Mouse (Mus musculus): ENCODE data around the gene Flot1. TPM values are rescaled to one million over a fixed set of nuclear protein-coding genes. Genes with fewer than 3 reads are reported as not detected.

The Flot1 gene
- total RNA-seq, 2 experiments from 2014 or later, result 54.6 to 70.8 TPM

DNA sequence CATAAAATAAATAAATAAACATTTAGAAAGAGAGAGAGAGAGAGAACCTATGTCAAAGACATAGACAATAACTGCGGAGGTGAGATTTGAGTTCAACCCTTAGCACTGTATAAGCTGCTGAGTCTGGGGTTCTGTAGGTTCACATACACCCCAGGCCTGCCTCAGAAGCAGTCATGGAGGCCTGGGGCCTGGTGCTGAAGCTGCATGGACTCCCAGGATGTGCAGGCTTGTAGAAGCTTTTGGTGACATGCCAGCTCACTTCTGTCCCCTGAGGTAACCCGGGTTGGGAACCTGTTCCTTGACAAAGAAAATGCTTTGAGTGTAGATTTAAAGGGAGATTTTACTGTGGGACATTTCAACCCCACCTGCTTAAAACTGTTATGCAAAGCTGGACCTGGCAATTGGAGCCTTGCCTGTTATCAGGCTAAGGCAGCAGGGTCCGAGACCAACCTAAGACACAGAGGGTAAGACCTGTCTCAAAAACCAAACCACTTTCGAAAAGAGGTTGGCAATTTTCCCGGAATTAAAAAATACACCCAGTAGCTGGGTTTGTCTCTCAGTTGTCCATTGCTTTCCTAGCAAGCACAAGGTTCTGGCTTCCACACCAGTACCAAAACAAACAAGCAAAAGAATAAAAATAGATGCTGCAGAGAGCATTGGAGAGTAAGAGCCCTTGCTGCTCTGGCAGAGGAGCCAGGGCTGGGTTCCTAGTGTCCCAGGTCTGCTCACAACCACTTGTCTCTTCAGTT, 12.0 kb upstream of the Flot1 start:
- no peak for DNase-seq

DNA sequence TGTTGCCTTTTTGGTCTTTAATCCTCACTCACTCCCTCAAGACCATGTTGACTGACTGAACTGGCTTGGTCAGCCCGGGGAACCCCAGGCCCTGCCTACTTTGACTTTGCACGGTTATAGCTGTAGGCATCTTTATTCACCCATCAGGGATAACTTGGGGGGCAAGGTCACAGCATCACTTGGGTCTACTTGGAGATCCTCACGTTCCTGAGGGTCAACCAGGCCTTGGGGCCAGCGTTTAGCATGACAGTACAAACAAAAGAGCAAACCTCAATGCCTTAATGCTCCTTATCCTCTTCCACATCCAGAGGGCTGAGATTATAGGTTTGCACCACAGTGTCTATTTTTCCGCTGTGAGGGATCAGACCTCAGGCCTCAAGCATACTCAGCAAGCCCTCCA, 10.7 kb upstream of the Flot1 start:
- DNase-seq, result no peak

DNA sequence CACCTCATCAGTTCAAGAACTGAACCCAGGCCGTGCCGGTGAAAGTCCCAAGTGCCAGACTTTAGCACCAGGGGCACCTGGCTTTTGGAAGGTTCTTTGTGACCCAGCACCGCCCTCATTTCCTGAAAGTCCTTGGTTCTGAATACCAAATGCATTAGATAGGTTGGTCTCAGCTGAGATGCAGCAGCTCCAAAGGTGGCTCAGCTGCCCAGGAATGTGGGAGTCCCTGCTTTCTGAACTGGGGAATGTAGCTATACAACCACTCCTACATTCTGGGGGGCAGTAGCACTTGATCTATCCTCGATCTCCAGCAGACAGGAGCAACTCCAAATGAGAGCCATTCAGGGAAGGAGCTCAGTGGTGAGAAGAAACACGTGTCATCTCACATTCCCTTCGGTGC, 10.3 kb upstream of the Flot1 start:
- DNase-seq, result no peak

DNA sequence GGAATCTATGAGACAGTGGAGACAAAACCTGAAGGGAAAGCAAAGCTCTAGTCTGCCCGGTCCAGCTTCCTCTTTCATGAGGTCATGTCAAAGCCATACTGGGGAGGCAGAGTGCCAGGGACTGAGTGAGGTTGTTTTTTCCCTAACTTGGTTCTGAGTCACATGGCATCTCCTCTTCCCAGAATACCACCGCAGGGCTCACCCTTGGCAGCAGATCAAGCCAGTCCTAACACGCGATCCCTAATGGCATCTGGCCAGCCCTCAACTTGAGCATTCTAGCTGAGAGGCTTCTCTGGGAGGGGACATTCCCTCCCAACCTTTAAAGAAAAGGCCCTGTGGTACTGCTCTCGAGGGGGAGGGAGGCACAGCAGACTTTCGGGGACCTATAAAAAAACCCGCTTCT, 9.8 kb upstream of the Flot1 start:
- DNase-seq, result peak; percentile 93

DNA sequence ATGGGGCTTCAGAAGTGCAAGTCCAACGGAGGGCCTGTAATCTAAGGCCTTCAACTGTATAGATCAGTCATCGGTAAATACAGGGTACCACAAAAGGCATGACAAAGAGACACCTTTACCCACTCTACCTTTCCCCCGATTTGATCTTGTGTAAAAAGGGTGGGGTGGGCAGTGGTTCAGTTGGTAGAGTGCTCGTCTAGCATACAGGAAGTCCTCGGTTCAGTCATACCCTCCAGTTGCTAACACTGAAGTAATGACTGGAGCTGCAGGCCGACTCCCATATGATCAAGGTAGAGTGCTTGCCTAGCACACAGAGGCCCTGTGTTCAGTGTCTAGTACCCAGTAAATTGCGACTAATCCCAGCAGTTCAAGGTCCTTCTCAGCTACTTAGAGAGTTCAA, 9.4 kb upstream of the Flot1 start:
- DNase-seq, result no peak

DNA sequence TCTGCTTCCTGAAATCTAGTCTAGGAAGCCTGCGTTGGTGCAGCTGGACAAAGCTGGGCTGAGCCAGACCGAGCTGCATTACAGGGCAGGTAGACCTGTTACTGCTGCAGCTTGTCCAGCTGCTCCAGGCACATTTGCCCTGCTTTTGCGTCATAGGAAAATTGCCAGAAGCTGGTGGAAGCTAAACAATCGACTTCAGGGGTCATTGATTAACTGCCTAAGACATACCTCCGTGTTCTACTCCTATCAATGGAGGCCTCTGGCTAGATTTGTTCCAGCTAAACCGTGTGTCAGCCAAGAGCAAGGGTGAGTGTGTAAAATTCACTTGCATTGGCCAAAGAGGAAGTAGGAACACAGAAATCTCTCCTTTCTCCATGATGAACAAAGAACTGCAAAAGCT, 8.4 kb upstream of the Flot1 start:
- DNase-seq, result no peak

DNA sequence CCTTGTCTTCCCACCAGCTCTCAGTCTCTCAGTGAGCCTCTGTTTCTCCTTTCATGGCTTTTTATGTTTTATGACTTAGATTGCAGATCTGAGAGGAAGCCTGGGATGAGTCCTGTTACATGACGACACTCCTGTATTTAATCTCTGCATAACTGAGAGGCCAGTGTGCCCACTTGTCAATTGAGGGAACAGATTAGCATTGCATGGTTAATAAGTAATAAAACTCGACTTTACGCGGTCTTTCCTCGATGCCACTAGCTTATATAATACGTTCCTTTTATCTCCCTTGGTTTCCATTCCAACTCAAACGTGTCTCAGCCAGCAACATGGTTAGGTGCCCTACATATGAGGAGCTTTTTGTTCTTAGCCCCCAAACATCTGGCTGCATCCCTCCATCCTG, 7.2 kb upstream of the Flot1 start:
- no peak for DNase-seq

DNA sequence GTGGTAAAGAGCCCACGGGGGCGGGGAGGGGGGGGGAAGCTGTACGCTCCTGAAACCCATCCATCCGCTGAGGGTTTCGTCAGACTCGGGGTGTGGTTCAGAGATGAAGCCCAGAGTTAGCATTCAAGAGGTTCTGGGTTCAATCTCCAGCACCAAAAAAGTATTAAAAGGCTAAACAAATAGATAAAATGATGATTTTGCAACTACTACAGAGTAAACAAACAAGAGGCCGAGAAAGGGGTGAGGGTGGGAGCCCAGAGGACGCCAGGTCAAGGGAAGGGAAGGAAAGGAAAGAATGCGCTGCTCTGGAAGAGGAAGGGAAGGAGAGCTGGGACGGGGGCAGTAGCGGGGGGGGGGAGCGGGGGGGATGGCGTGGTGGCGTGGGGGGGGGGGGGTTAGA, 6.3 kb upstream of the Flot1 start:
- DNase-seq, result no peak

DNA sequence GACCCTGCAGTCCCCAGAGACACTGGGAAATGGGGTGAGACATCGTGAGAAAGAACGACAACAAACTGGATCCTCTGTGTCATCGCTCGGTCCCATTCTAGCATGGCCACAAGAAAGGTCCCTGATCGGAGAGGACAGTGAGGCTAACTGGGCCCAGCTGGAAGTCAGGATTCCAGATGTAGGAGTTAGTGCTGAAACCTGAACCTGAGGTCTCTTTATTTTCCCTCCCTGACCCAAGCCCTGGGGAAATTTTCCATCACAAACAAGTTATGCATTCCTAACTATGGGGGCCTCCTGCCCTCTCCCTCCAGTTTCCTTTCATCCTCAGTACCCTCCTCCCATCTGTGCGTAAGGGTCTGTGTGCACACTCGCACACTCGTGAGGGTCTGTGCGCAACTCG, 5.8 kb upstream of the Flot1 start:
- DNase-seq, result no peak

DNA sequence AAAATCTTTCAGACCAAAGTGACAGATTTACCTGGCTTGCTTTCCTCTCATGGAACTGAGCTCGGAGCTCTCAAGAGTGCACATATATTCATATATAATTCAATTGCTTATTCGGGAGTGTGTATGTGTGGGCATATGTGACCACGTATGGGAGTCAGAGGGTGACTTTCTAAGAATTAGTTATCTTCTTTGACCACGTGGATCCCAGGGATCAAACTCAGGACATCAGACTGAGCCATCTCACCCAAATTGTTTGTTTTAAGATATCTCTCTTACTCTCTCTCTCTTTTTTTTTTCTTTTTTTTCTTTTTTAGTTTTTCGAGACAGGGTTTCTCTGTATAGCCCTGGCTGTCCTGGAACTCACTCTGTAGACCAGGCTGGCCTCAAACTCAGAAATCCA, 2.9 kb upstream of the Flot1 start:
- no peak for DNase-seq

DNA sequence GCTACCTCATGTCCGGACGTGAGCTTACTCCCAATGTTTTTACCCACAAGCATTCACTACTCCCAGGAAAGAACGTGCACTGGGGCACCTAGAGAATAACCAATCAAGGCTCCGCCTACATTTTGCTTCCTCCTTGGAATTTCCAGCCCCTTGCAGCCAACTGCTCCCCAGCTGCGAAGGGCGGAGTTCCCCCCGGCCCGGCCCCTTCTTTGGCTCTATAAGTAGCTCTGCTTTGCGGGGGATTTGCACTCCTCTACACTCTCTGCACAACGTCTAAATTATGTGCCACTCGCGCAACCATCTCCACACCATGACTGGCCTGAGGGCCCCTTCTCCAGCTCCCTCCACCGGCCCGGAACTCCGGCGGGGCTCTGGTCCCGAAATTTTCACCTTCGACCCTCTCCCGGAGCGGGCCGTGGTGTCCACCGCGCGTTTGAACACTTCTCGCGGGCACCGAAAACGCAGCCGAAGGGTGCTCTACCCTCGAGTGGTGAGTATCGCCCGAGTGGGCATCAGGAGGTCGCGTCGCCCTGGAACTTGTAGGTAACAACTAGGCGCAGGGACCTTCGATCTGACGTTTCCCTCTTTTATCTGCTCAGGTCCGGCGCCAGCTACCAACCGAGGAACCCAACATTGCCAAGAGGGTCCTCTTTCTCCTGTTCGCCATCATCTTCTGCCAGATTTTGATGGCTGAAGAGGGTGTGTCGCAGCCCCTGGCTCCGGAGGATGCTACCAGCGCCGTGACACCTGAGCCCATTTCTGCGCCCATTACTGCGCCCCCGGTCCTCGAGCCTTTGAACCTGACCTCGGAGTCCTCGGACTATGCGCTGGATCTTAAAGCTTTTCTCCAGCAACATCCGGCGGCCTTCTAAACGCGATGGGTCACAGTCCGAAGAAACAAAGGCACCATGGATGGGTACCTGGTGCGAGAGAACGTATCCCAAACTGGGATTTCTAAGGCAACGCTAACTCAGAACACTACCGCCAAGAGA, 1.3 kb upstream of the Flot1 start, which contains the start of gene Ier3:
TSS of gene Ier3 (plus strand) at position 246 of the 992 bp plus-strand sequence.
- peak; percentile 89 for DNase-seq

DNA sequence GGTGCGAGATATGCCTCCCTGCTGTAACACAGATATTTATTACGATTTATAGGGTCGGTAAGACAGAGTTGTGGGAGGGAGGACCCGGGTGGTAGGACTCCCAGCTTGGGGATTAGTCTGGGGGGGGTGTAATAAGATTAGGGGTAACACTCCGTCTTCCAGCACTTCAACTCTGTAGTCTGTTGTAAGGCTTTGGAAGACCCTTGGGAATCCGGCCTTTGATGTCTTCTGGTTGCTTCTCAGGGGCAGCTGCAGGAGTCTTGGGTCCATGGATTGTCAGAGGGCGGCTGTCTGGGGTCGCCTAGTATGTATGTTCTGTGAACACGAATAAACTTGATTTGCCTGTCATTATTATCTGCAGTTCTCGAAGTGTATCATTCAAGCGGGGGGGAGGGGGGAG, 466 bp upstream of the Flot1 start:
- DNase-seq, result no peak

DNA sequence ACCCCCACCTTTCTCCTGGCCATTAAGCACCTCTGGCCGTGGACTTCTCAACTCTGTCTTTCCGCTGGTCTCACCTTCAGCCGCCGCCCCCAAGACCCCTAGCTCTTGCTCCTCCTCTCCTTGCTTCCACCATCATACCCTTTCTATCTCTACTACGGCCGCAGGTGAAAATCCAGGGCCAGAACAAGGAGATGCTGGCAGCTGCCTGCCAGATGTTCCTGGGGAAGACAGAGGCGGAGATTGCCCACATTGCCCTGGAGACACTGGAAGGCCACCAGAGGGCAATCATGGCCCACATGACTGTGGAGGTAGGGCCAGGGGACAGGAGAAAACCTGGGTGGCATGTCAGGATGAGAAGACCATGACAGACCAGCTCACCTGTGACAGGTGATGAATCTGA, 1.4 kb downstream of the Flot1 start:
- no peak for DNase-seq

DNA sequence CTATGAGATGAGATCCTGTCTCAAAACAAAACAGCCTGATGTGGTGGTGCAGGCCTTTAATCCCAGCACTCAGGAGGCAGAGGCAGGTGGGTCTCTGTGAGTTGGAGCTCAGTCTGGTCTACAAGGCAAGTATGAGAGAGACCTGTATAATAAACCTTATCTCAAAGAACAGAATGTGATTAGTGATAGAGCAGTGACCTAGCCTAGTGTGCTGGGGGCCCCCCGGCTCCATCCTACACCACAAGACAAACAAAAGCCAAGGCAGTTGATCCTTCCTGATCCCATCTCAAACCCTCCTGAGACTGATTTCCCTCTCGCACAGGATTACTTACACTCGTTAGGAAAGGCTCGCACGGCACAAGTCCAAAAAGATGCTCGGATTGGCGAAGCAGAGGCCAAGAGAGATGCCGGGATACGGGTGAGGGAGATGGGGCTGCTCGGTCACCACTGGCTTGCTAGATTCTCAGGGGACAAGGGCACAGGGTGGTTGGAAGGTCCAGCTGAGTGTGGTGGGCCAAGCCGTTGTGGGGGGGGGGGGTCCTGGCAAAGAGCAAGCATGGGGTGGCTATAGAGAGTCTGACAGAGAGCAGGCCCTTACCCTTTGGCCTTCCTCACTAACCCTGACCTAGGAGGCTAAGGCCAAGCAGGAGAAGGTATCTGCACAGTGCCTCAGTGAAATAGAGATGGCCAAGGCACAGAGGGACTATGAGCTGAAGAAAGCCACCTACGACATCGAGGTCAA, 2.2 kb downstream of the Flot1 start:
- no peak for DNase-seq

DNA sequence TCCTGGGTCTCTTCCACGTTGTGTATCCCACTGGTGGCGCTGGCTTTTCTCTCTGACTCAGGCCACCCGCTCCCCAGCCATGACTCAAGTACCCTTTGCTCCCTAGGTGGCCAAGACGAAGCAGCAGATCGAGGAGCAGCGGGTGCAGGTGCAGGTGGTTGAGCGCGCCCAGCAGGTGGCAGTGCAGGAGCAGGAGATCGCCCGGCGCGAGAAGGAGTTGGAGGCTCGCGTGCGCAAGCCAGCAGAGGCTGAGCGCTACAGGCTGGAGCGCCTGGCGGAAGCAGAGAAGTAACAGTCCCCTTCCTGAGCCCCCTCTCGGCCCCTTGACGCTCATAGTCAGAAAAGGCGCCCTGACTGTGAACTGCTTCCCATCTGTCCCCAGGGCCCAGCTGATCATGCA, 6.7 kb downstream of the Flot1 start:
- DNase-seq, result peak; percentile 90

DNA sequence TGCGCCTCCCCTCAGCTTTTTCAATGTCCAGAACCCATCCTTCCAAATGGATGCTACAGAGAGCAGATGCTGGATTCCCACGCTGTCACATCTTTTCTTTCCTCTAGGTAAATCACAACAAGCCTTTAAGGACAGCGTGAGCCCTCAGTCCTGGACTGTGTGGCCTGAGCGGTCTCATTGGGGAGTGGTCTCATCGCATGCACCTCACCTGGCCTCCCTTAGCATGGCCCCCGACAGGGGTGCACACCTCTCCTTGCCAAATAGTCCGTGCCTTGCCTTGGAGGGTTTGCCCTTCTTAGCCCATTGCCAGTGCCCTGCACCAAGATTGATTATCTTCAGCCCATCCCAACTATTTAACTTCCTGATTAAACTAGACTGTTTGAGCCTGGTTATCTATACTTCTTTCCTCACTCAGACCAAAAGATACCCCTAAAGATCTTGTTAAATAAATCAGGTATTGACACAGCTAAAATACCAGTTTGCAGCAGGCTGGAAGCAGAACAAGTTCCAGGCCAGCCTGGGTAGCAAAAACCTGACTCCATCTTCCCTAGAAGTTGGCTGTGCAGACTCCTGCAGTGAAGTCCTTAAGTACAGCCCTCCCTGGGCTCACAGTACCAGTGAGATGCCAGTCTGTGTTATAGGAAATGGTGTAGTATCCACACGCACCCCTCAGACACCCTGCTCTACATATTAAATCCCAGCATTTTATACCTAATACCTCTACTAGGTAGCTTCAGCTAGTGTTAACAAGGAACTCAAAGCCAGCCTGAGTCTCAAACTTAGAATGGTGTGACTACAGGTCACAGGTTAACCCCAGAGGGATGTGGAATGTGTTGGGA, 9.6 kb downstream of the Flot1 start:
- no peak for DNase-seq

DNA sequence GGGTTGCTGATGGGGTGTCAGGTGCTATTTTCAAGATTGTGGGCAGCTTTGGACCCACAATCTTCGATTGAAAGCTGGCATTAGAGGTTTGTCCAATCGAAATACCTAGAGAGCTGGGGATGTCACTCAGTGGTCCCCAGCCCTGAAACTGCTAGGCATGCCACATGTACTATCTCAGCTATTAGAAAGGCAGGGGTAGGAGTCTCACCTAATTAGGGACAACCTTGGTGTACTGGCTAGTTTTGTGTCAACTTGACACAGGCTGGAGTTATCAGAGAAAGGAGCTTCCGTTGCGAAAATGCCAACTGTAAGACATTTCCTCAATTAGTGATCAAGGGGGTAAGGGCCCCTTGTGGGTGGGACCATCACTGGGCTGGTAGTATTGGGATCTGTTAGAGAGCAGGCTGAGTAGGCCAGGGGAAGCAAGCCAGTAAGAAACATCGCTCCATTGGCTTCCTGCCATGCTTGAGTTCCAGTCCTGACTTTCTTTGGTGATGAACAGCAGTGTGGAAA, 10.3 kb downstream of the Flot1 start:
- no peak for DNase-seq

DNA sequence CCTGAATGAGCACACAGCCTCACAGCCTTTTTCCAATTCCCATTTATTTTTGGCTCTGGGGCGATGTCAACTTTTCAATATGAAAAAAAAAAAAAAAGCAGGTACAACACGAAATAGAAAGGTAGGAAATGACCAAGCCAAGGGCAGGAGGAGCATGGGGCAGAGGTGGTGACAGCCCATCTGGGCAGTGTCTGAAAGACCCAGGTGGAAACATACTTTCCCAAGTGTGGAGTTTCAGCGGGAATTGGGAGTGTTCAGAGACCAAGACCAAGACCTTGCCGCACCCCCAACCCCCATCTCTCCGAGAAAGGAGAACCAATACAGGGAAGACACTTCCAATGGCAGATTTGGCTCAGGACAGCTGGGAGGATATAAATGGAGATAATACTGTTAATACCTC, 10.9 kb downstream of the Flot1 start:
- no peak for DNase-seq

DNA sequence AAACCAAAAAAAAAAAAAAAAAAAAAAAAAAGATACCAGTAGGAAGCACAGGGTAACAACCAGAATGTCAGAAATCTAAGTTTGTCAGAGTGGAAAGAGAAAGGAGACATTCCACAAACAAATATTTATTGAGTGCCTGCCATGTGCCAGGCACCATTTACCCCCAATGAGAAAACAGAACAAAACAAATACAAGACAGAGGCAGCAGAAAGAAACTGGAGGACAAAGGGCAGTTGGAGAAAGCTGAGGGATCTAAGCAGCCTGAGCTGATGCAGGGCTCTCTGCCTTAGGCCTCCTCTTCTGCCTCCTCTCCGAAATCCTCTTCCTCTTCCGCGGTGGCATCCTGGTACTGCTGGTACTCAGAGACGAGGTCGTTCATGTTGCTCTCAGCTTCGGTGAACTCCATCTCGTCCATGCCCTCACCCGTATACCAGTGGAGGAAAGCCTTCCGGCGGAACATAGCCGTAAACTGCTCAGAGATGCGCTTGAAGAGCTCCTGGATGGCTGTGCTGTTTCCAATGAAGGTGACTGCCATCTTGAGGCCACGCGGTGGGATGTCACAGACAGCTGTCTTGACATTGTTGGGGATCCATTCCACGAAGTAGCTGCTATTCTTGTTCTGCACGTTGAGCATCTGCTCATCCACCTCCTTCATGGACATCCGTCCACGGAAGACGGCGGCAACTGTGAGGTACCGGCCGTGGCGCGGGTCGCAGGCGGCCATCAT, 11.8 kb downstream of the Flot1 start:
- DNase-seq, result no peak

DNA sequence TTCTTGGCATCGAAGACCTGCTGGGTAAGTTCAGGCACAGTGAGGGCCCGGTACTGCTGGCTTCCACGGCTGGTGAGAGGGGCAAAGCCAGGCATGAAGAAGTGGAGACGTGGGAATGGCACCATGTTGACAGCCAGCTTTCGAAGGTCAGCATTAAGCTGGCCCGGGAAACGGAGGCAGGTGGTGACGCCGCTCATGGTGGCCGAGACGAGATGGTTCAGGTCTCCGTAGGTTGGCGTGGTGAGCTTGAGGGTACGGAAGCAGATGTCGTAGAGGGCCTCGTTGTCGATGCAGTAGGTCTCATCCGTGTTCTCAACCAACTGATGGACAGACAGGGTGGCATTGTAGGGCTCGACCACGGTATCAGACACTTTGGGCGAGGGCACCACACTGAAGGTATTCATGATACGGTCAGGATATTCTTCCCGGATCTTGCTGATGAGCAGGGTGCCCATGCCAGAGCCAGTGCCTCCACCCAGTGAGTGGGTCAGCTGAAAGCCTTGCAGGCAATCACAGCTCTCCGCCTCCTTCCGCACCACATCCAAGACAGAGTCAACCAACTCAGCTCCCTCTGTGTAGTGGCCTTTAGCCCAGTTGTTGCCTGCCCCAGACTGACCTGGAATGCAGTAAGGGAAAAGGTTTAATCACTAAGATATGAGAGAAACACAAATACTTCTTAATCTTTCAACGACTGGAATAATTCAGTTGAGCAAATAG, 12.6 kb downstream of the Flot1 start:
- DNase-seq, result peak; percentile 33

Data from adrenal gland, postnatal 10 days (tissue).